11 mouse cellular contexts compared by ENCODE assay signal in genomic region chr4:115657867-115658249, GRCm38 (mm10). TPM values are rescaled to one million over a fixed set of nuclear protein-coding genes. Genes with fewer than 3 reads are reported as not detected.
A peak's percentile ranks its signal among the peaks of the same experiment; 100 is the strongest.
DNase-seq lines count a peak whose midpoint lies in the region; ATAC-seq and TF ChIP-seq lines count a peak whose summit lies in the region.
"Had no signal": no experiment of that assay in that cellular context is flagged by ENCODE, and none has a peak within 500 bp of the region (broad histone marks: within the 10 kb centered on the region; RNA-seq: fewer than 3 reads in every experiment).

No protein-coding gene starts in this region.

- H3K9me3 ChIP-seq in lung, embryonic 14.5 days (ENCODE audit: low read depth, low read length) = no peaks in the 10 kb centered on the region
- no peaks in the 10 kb centered on the region for H3K9me3 ChIP-seq in forebrain, embryonic 16.5 days (ENCODE audit: control insufficient read depth, low read length)
- no peaks in the 10 kb centered on the region for H3K9me3 ChIP-seq in limb, embryonic 12.5 days
- H3K9me3 ChIP-seq in neural tube, embryonic 15.5 days (replicated peaks) = no peaks in the 10 kb centered on the region

- H3K36me3 ChIP-seq in lung, embryonic 14.5 days (ENCODE audit: insufficient read depth) = no peaks in the 10 kb centered on the region
- H3K36me3 ChIP-seq in forebrain, embryonic 16.5 days (ENCODE audit: control insufficient read depth, insufficient read depth) = no peaks in the 10 kb centered on the region
- no peaks in the 10 kb centered on the region for H3K36me3 ChIP-seq in limb, embryonic 12.5 days
- no peaks in the 10 kb centered on the region for H3K36me3 ChIP-seq in neural tube, embryonic 15.5 days

- H3K27ac ChIP-seq in lung, embryonic 14.5 days (ENCODE audit: low read depth) = no peak overlapping the region
- no peak overlapping the region for H3K27ac ChIP-seq in forebrain, embryonic 16.5 days (ENCODE audit: low read length)
- H3K27ac ChIP-seq in limb, embryonic 12.5 days = no peak overlapping the region
- no peak overlapping the region for H3K27ac ChIP-seq in neural tube, embryonic 15.5 days (replicated peaks)

- H3K4me3 ChIP-seq in lung, embryonic 14.5 days (ENCODE audit: low read depth, low read length) = no peak overlapping the region
- H3K4me3 ChIP-seq in forebrain, embryonic 16.5 days (replicated peaks; ENCODE audit: low read length) = no peak overlapping the region
- no peak overlapping the region for H3K4me3 ChIP-seq in limb, embryonic 12.5 days (replicated peaks)
- peak overlapping the region; percentile 53; the same call in 1 of the 2 replicates for H3K4me3 ChIP-seq in neural tube, embryonic 15.5 days (replicated peaks)

- H3K9ac ChIP-seq in lung, embryonic 14.5 days = no peak overlapping the region
- no peak overlapping the region for H3K9ac ChIP-seq in forebrain, embryonic 16.5 days (replicated peaks; ENCODE audit: low read depth, low read length)
- H3K9ac ChIP-seq in limb, embryonic 12.5 days (replicated peaks) = no peak overlapping the region
- no peak overlapping the region for H3K9ac ChIP-seq in neural tube, embryonic 15.5 days (replicated peaks)

- ATAC-seq in lung, embryonic 14.5 days (ENCODE audit: insufficient read depth) = no peak
- no peak for ATAC-seq in forebrain, embryonic 16.5 days
- ATAC-seq in limb, embryonic 12.5 days (ENCODE audit: insufficient number of reproducible peaks, insufficient read depth, low FRiP score, low TSS enrichment, low read depth) = no peak
- ATAC-seq in neural tube, embryonic 15.5 days (ENCODE audit: low FRiP score) = no peak

- intact Hi-C loops in gastrocnemius, postnatal 14 days (cut with DNase I; ENCODE audit: low total_unique reads) = no loop called here

- TF ChIP-seq CTCF in lung, embryonic 14.5 days (IDR thresholded peaks at IDR 0.05; ENCODE audit: low read depth) = no peak

- peak overlapping the region; percentile 68 for H3K4me2 ChIP-seq in lung, embryonic 14.5 days
- peak overlapping the region; percentile 88; the same call in 1 of the 2 replicates for H3K4me2 ChIP-seq in forebrain, embryonic 16.5 days (ENCODE audit: low read length)
- peak overlapping the region; percentile 85 for H3K4me2 ChIP-seq in limb, embryonic 12.5 days
- peak overlapping the region; percentile 96 for H3K4me2 ChIP-seq in neural tube, embryonic 15.5 days

- no peak for DNase-seq in lung, embryonic 14.5 days
- no peak for DNase-seq in lung, postnatal 25 days (ENCODE audit: low spot score)
- no peak for DNase-seq in frontal cortex, adult 2 months (ENCODE audit: extremely low spot score in 1 of 2, low spot score in 1 of 2)
- DNase-seq in adrenal gland, adult 2 months = no peak
- no peak for DNase-seq in gastrocnemius, postnatal 14 days

- no peaks in the 10 kb centered on the region for H3K27me3 ChIP-seq in lung, embryonic 14.5 days (ENCODE audit: insufficient read depth, low read length)
- H3K27me3 ChIP-seq in forebrain, embryonic 16.5 days (replicated peaks; ENCODE audit: control insufficient read depth, insufficient read depth, low read length) = no peaks in the 10 kb centered on the region
- H3K27me3 ChIP-seq in limb, embryonic 12.5 days = peaks cover 9% of the 10 kb centered on the region
- H3K27me3 ChIP-seq in neural tube, embryonic 15.5 days (replicated peaks) = no peaks in the 10 kb centered on the region

- H3K4me1 ChIP-seq in lung, embryonic 14.5 days (ENCODE audit: insufficient read depth) = no peaks in the 10 kb centered on the region
- H3K4me1 ChIP-seq in forebrain, embryonic 16.5 days (replicated peaks; ENCODE audit: control insufficient read depth, insufficient read depth, low read length) = peaks cover 4% of the 10 kb centered on the region; the same call in 1 of the 2 replicates
- no peaks in the 10 kb centered on the region; the same call in 1 of the 2 replicates for H3K4me1 ChIP-seq in limb, embryonic 12.5 days (replicated peaks)
- peaks cover 9% of the 10 kb centered on the region; the same call in 1 of the 2 replicates for H3K4me1 ChIP-seq in neural tube, embryonic 15.5 days

RNA-seq across cellular contexts. Expression of gene Cyp4b1, which starts 10.3 kb away (rescaled TPM):
- 7.6 and 10.9 TPM in 2 replicates for polyA plus RNA-seq in lung, embryonic 14.5 days (2014; fragmentation: Nextera tagmentation; extraction: Ambion mirVana)
- 0.41 and 0.42 TPM in 2 replicates for polyA plus RNA-seq in forebrain, embryonic 16.5 days (2015; fragmentation: Nextera tagmentation; extraction: Ambion mirVana)
- not detected in 2 replicates for polyA plus RNA-seq in limb, embryonic 12.5 days (2016; fragmentation: Nextera tagmentation; extraction: Ambion mirVana)
- polyA plus RNA-seq in neural tube, embryonic 15.5 days (2015; fragmentation: Nextera tagmentation; extraction: Ambion mirVana) = 1.3 TPM in 2 replicates
- polyA plus RNA-seq in frontal cortex, adult 2 months (2012; rRNA removed) = 1.2 and 1.6 TPM in 2 replicates
- 10 to 100 TPM; 32.6 to 41.4 TPM for total RNA-seq in adrenal gland, adult 2 months (2021)
- polyA plus RNA-seq in adrenal gland, adult 2 months (2012; rRNA removed) = 41.1 and 54.0 TPM in 2 replicates
- total RNA-seq in gastrocnemius, postnatal 14 days (2021) = 1 to 10 TPM; 1.7 to 3.1 TPM

RNA-seq across cellular contexts. Expression of gene Cyp4a32, which starts 57.1 kb away (rescaled TPM):
- polyA plus RNA-seq in lung, embryonic 14.5 days (2014; fragmentation: Nextera tagmentation; extraction: Ambion mirVana) = not detected in 2 replicates
- polyA plus RNA-seq in forebrain, embryonic 16.5 days (2015; fragmentation: Nextera tagmentation; extraction: Ambion mirVana) = not detected in 2 replicates
- not detected in 2 replicates for polyA plus RNA-seq in limb, embryonic 12.5 days (2016; fragmentation: Nextera tagmentation; extraction: Ambion mirVana)
- not detected in 2 replicates for polyA plus RNA-seq in neural tube, embryonic 15.5 days (2015; fragmentation: Nextera tagmentation; extraction: Ambion mirVana)
- not detected in 2 replicates for polyA plus RNA-seq in frontal cortex, adult 2 months (2012; rRNA removed)
- under 1 TPM; 0.21 to 0.98 TPM for total RNA-seq in adrenal gland, adult 2 months (2021)
- polyA plus RNA-seq in adrenal gland, adult 2 months (2012; rRNA removed) = not detected in 2 replicates
- not detected for total RNA-seq in gastrocnemius, postnatal 14 days (2021)
- total RNA-seq: hematopoietic stem cell, adult 5-6 weeks; left cerebral cortex, adult 2 months had no signal
- polyA plus RNA-seq: small intestine, adult 2 months had no signal
